Mouse (Mus musculus) activated CD4-positive, CD25-positive, alpha-beta regulatory T cell, adult 4 months (primary cell): ENCODE measurements around the gene Serpina1a. TPM values are rescaled to one million over a fixed set of nuclear protein-coding genes. Genes with fewer than 3 reads are reported as not detected.
"Not testable (repeated sequence)": the region's sequence is repeated elsewhere in the genome, so short reads cannot be mapped to it uniquely, and the experiment has no call there.

Experiments used
- ATAC-seq: one replicate; pipeline ENCODE4 v1.8.0; 2017
- polyA plus RNA-seq, 2 experiments: library from polyadenylated mRNA; unstranded; fragments of 100-300 nt; shearing (Covaris generic); gene quantifications; one replicate each; pipeline ENCODE4 v1.2.1; 2017

Gene Serpina1a
- not detected for polyA plus RNA-seq

DNA sequence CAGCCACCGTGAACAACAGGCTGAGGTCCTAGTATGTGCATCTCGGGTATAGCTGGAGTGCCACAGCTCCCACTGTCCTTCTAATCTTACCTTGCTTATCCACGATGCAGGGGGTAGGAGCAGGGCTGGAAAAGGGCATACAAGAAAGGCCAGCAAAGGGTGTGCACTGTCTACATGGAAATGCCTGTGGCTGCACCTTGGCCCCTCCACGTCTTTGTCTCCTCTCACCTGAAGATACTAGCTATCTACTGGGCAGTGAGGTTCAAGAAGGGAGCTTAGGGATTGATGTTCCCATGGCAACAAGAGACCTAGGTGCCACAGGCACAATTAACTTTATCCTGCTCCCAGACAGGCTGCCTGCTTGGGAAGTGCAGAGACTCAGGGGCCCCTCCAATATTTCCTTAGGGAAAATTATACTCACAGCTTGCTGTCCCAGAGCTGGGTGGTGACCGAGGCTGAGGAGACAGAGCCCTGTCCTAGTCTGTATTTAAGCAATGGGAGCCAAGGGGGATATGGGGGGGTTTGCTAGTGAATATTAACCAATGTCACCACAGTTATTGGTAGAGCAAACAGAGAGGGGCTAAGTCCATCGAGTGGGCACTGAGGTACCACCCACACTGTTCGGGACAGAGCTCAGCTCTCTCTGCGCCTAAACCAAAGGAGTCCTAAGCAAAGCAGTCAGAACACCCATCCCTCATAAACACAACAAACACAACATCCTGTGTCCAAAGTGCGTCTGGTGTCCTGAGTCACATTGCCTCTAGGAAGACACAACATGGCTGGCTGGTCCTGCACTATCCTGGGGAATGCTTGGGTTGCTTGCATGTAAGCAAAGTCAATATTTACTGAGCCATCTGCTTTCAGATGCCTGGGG lies at the start of gene Serpina1a:
TSS of gene Serpina1a (minus strand) at position 462 of the 874 bp plus-strand sequence.
- ATAC-seq = not testable (repeated sequence)

DNA sequence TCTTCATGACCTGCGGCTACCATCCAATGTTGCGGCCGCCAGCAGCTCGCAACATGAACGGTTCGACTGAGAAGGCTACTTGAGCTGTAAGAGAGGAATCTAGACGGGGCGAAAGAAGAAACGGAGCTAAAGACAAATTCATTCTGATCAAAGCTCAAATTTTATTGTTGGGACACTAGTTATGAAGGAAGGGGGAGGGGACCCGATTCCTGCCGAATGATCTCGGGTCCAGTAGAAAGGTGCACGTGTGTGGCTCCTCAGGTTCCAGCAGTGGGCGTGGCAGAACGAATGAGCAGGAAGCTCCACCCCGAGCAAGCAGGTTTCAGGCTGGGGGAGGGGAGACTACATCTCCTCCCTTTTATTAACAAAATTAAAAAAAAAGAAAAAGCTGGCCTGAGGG lies 45.8 kb upstream of the Serpina1a start:
- not testable (repeated sequence) for ATAC-seq

DNA sequence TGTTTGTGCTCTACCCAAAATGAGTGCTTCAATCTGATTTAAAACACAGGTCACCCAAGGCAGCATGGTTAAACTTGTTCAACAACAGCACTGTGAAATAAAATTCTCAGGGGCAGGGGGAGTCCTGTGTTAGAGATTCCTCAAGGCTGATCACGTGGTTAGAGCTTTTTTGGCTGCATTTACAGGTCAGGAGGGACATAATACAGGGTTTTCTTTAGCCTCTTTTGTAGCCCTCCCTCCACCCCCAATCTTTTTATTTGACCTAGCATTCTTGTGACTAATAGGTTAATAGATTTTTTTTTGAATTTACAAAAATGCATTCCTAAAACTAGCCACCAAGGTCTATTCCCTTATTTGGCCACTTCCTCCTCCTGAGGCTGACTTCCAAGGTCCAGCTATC lies 44.4 kb upstream of the Serpina1a start:
- ATAC-seq = not testable (repeated sequence)

DNA sequence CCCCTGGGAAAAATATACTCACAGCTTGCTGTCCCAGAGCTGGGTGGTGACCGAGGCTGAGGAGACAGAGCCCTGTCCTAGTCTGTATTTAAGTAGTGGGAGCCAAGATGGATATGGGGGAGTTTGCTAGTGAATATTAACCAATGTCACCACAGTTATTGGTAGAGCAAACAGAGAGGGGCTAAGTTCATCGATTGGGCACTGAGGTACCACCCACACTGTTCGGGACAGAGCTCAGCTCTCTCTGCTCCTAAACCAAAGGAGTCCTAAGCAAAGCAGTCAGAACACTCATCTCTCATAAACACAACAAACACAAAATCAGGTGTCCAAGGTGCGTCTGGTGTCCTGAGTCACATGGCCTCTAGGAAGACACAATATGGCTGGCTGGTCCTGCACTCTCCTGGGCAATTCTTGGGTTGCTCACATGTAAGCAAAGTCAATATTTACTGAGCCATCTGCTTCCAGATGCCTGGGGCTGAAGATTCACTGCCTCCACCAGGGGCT lies 41.5 kb upstream of the Serpina1a start, which contains the start of gene Serpina1c:
TSS of gene Serpina1c (minus strand) at position 51 of the 504 bp plus-strand sequence.
- not testable (repeated sequence) for ATAC-seq

DNA sequence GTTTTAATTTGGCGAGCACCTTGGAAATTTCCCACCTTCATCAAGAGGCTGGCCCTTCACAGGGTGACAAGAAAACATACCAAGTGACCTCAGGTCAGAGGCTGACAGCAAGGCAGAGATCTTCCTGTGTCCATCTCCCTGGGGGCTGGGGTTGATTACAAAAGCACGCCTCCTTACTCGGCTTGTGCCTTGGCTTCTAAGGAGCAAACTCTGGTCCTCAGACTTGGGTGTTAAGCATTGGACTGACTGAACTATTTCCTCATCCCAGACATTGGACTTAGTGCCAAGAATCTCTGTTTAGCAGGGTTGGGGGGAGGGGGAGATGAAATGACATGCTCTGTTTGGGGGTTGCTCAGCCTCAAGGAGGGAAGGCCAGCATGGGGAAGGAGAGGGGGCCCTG lies 38.6 kb upstream of the Serpina1a start:
- ATAC-seq = not testable (repeated sequence)

DNA sequence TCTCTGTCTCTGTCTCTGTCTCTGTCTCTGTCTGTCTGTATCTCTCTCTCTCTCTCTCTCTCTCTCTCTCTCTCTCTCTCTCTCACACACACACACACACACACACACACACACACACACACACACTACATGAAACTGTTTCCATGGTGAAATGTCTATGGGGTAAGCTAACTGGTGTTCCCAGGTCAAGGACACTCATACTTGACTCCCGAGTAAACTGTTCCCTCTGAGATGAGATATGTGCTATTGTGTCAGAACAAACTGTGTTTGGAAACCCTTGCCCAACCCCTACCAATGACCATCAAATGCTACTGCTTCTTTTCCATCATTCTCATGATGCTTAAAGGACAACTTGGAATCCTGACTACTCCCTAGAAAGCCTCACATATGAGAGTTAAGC lies 3.5 kb upstream of the Serpina1a start:
- not testable (repeated sequence) for ATAC-seq

DNA sequence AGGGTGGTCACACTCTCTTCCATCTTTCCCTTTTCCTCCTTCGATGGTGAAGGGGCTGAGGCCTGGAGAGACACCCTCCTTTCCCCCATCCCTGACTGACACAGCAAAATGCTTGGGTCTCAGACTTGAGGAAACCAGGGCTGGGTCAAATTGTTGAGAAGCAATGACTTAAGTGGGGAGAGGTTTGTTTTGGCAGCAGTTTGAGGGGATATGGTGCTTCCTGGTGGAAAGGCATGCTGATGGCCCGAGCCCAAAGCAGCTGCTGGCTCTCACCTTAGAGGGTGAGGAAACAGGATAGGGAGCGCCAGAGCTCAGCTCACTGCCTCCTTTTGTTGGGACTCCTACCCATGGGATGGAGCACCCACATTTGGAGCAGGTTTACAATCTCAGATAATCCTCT lies 2.4 kb downstream of the Serpina1a start:
- no peak for ATAC-seq

DNA sequence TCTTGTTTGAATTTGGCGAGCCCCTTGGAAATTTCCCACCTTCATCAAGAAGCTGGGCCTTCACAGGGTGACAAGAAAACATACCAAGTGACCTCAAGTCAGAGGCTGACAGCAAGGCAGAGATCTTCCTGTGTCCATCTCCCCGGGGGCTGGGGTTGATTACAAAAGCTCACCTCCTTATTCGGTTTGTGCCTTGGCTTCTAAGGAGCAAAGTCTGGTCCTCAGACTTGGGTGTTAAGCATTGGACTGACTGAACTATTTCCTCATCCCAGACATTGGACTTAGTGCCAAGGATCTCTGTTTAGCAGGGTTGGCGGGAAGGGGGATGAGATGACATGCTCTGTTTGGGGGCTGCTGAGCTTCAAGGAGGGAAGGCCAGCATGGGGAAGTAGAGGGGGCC lies 2.8 kb downstream of the Serpina1a start:
- not testable (repeated sequence) for ATAC-seq

DNA sequence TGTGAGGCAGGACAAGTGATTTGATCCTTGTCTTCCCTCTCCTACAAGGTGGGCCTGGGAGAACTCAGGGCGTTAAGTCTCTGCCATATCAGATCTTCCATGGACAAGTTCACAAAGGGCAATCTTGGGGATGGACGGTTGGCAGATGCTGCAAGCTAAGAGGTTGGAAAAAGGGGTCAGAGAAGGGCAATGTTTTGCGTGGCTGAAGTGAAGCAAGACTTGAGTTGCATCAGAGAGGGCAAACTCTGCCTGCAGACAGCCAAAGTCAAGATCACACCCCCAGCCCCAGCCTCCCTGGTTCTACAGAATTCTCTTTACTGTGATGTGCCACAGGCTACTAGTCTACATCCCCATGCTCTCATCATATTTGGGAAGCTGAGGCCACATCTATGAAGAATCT lies 3.8 kb downstream of the Serpina1a start:
- ATAC-seq = not testable (repeated sequence)

DNA sequence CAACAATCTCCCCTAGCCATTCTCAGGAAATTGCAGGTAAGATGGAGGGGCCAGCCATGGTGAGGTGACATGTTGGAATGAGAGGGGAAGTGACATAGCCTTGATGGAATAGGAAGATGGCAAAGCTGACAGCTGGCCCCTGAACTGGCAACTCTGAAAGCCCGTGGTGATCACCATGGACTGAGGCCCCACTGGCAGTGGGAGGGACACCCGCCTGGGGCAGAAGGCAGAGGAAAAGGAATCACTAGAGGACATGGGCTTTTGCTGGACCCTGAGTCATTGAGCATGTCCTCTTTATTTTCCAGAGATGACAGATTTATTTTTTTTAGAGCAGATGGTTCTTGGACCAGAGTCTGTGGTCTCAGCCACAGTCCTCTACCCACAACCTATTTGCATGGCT lies 10.3 kb downstream of the Serpina1a start:
- not testable (repeated sequence) for ATAC-seq

DNA sequence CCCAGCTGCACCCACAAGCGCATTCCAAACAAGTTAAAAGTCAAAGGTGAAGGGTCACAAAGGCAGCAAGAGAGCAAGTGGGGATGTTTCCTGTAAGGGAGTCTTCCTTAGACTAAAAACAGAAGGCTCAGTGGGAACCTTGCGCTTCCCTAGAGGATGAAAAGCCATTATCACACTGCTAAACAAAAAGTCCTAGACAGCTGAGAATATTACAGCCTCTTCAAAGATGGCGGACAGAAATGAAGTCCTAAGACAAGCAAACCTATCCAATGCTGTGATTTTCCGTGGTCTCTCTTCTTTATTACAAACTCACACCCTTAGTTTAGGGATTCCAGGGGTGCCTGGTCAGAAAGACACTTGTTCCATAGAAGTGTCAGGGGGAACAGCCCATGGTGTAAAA lies 33.1 kb downstream of the Serpina1a start, which contains the start of gene Serpina1b:
TSS of gene Serpina1b (minus strand) at position 101 of the 400 bp plus-strand sequence.
- not testable (repeated sequence) for ATAC-seq

DNA sequence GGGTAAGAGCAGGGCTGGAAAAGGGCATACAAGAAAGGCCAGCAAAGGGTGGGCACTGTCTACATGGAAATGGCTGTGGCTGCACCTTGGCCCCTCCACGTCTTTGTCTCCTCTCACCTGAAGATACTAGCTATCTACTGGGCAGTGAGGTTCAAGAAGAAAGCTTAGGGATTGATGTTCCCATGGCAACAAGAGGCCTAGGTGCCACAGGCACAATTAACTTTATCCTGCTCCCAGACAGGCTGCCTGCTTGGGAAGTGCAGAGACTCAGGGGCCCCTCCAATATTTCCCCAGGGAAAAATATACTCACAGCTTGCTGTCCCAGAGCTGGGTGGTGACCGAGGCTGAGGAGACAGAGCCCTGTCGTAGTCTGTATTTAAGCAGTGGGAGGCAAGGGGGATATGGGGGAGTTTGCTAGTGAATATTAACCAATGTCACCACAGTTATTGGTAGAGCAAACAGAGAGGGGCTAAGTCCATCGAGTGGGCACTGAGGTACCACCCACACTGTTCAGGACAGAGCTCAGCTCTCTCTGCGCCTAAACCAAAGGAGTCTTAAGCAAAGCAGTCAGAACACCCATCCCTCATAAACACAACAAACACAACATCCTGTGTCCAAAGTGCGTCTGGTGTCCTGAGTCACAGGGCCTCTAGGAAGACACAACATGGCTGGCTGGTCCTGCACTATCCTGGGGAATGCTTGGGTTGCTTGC lies 35.5 kb downstream of the Serpina1a start:
- ATAC-seq = not testable (repeated sequence)

DNA sequence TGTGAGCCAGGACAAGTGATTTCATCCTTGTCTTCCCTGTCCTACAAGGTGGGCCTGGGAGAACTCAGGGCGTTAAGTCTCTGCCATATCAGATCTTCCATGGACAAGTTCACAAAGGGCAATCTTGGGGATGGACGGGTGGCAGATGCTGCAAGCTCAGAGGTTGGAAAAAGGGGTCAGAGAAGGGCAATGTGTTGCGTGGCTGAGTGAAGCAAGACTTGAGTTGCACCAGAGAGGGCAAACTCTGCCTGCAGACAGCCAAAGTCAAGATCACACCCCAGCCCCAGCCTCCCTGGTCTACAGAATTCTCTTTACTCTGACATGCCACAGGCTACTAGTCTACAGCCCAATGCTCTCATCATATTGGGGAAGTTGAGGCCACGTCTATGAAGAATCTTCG lies 39.5 kb downstream of the Serpina1a start:
- ATAC-seq = not testable (repeated sequence)

Other genes starting within 250 kb of the Serpina1a start
- not detected for gene Serpina10, start 232.1 kb downstream of the Serpina1a start, polyA plus RNA-seq
- not detected for gene Serpina6, start 206.3 kb downstream of the Serpina1a start, polyA plus RNA-seq
- not detected for gene Serpina16, start 187.4 kb downstream of the Serpina1a start, polyA plus RNA-seq
- not detected for gene Serpina1f, start 168.0 kb downstream of the Serpina1a start, polyA plus RNA-seq
- not detected for gene Serpina1d, start 90.0 kb downstream of the Serpina1a start, polyA plus RNA-seq
- not detected for gene Serpina1b, start 33.2 kb downstream of the Serpina1a start, polyA plus RNA-seq
- not detected for gene Serpina1c, start 41.3 kb upstream of the Serpina1a start, polyA plus RNA-seq
- gene Serpina1e, start 95.4 kb upstream of the Serpina1a start, polyA plus RNA-seq = not detected
- gene Serpina11, start 126.4 kb upstream of the Serpina1a start, polyA plus RNA-seq = not detected
- 1 to 10 TPM; 1.1 to 1.3 TPM for gene Serpina9, start 150.2 kb upstream of the Serpina1a start, polyA plus RNA-seq
- not detected for gene Serpina12, start 180.9 kb upstream of the Serpina1a start, polyA plus RNA-seq
- not detected for gene Serpina5, start 237.6 kb upstream of the Serpina1a start, polyA plus RNA-seq
- gene Serpina3a, start 249.2 kb upstream of the Serpina1a start, polyA plus RNA-seq = not detected